Mouse (Mus musculus) left cerebral cortex, adult 11 months (tissue): ENCODE measurements at regions not wholly inside any gene's neighbourhood (a gene's known extent, or its start where the extent isn't known, plus 50 kb on each side); places are given as distances from the start of the nearest gene placed in this dataset.

Experiments
- DNase-seq: peaks from one replicate; pipeline ENCODE4 v3.0.0; 2022; ENCODE audit warnings: low spot score

- DNase-seq: no peak
Observed at GRCm38 (mm10) chr2:138123331-138123730, 133.0 kb upstream of the Btbd3 start.

GRCm38 (mm10) chr2:138120868-138121267 is 135.5 kb upstream of the Btbd3 start:
- peak; percentile 13 for DNase-seq

- no peak for DNase-seq
Observed at GRCm38 (mm10) chr2:138120131-138120530, 136.2 kb upstream of the Btbd3 start.

- peak; percentile 32 for DNase-seq
Observed at GRCm38 (mm10) chr2:138099777-138100176, 156.6 kb upstream of the Btbd3 start.

- no peak for DNase-seq
Observed at GRCm38 (mm10) chr2:138085390-138085789, 171.0 kb upstream of the Btbd3 start.

GRCm38 (mm10) chr2:138084564-138085283 is 171.6 kb upstream of the Btbd3 start:
- no peak for DNase-seq

GRCm38 (mm10) chr2:138074020-138074613 is 182.2 kb upstream of the Btbd3 start:
- no peak for DNase-seq

- DNase-seq: no peak
Observed at GRCm38 (mm10) chr2:138072165-138072728, 184.1 kb upstream of the Btbd3 start.

- DNase-seq: no peak
Observed at GRCm38 (mm10) chr2:138053081-138053480, 203.3 kb upstream of the Btbd3 start.

- no peak for DNase-seq
Observed at GRCm38 (mm10) chr2:138048341-138048740, 208.0 kb upstream of the Btbd3 start.

- no peak for DNase-seq
Observed at GRCm38 (mm10) chr2:138047781-138048201, 208.6 kb upstream of the Btbd3 start.

GRCm38 (mm10) chr2:138047361-138047760 is 209.0 kb upstream of the Btbd3 start:
- DNase-seq: no peak

GRCm38 (mm10) chr2:138046918-138047317 is 209.4 kb upstream of the Btbd3 start:
- no peak for DNase-seq

- no peak for DNase-seq
Observed at GRCm38 (mm10) chr2:138045933-138046642, 210.3 kb upstream of the Btbd3 start.

- DNase-seq: no peak
Observed at GRCm38 (mm10) chr2:138040706-138041105, 215.7 kb upstream of the Btbd3 start.

GRCm38 (mm10) chr2:138040302-138040701 is 216.1 kb upstream of the Btbd3 start:
- no peak for DNase-seq

GRCm38 (mm10) chr2:138034123-138034736 is 222.1 kb upstream of the Btbd3 start:
- DNase-seq: no peak

- DNase-seq: peak; percentile 40
Observed at GRCm38 (mm10) chr2:138033379-138034122, 222.8 kb upstream of the Btbd3 start.

GRCm38 (mm10) chr2:138027411-138027810 is 229.0 kb upstream of the Btbd3 start:
- no peak for DNase-seq

- DNase-seq: no peak
Observed at GRCm38 (mm10) chr2:138023558-138023957, 232.8 kb upstream of the Btbd3 start.

- no peak for DNase-seq
Observed at GRCm38 (mm10) chr2:137981766-137982165, 274.6 kb upstream of the Btbd3 start.

GRCm38 (mm10) chr2:137977767-137978166 is 278.6 kb upstream of the Btbd3 start:
- no peak for DNase-seq
